Mouse (Mus musculus) frontal cortex, postnatal 14 days (tissue): ENCODE results near the gene Gm20503.

Experiments
- DNase-seq, 2 experiments: peaks; one replicate each; pipeline ENCODE4 v3.0.0; 2022; ENCODE audit warnings: low spot score in 2 of 2

Gene Gm20503

DNA sequence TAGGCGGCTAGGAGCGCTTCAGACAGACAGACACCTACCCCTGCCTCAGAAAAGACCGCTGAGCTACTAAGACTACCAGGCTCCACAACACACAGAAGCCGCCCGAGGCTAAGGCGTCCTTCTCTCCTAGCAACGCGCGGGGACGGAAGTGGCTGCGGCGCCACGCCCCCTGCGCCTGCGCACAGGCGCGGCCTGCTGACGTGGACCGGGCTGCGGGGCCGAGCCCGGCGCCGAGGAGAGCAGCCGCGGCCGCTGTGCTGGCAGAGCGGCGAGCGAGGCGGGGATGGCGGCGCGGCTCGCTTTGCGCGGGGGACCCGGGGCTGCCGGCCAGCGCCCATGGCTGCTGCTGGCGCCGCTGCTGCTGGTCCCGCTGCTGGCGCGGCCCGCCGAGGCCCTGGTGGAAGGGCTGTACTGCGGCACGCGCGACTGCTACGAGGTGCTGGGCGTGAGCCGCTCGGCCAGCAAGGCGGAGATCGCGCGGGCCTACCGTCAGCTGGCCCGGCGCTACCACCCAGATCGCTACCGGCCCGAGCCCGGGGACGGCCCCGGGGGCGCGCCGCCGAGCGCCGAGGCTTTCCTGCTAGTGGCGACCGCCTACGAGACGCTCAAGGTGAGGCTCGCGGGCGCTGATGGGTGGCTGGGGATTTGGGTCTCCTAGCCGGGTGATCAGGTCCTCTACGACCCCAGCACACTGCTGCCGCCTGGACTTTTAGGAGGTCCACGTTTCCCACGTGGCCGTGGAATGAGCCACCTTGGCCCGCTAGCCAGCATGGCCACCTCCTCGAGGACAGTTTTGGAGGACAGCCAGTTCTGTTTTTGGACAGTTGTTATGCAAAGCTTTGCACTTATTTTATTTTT, at the start of gene Gm20503:
Gene Gm20503 (plus strand): TSS at position 263 of the 858 bp plus-strand sequence.
- DNase-seq = peak; percentile 73 to 81

GRCm38 (mm10) chr4:58961719-58962118, 41.3 kb upstream of the Gm20503 start:
- no peak for DNase-seq

GRCm38 (mm10) chr4:58963271-58963670, 39.7 kb upstream of the Gm20503 start:
- no peak for DNase-seq

- DNase-seq = no peak
Observed at GRCm38 (mm10) chr4:58965136-58965535, 37.9 kb upstream of the Gm20503 start.

GRCm38 (mm10) chr4:58970678-58971077, 32.3 kb upstream of the Gm20503 start:
- no peak for DNase-seq

- no peak for DNase-seq
Observed at GRCm38 (mm10) chr4:58975711-58976110, 27.3 kb upstream of the Gm20503 start.

DNA sequence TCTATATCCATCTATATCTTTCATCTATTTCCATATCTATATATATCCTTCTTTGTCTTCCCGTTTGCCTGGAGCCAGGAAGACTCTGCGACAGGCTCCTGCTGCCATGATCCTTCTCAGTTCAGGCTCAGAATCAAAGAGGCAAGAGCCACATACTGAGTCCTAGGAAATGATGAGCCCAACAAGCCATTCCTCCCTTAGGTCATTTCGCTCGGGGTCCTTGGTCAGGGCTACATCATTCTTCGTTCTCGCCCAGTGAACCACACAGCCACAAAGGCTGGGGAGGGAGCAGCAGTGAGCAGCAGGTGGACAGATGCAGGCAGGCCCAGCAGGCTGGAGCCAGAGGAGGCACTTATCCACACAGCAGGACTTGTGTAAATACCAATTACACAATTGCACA, 21.6 kb upstream of the Gm20503 start:
- no peak for DNase-seq

GRCm38 (mm10) chr4:58982806-58983205, 20.2 kb upstream of the Gm20503 start:
- DNase-seq = no peak

DNA sequence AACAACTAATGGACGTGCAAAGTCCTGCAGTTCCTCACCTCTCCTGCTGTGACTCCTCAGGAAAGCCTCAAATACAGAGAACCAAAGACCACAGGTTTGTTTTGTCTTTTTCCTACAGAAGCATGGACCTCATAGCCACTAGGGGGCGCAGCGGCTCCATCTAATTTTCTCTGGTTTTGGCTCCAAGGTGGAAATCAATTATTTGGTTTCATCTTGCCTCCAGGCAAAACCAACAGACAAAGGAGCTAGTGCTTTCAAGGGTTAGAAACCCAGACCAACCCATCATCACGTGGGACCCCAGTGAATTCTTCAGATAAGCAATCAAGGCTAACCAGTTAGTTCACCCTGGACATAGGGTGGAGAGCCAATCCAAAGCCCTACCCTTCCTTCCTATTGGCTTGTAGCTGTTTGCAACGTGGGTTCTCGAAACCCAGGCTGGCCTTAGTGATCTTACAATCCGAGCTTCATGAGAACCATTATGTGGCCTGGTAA, 17.8 kb upstream of the Gm20503 start:
- DNase-seq = peak; percentile 37 to 70

GRCm38 (mm10) chr4:58986540-58987190, 16.3 kb upstream of the Gm20503 start, which contains the start of gene Ptgr1:
Ptgr1 (minus strand) TSS chr4:58987119.
- peak; percentile 49 to 68 for DNase-seq

DNA sequence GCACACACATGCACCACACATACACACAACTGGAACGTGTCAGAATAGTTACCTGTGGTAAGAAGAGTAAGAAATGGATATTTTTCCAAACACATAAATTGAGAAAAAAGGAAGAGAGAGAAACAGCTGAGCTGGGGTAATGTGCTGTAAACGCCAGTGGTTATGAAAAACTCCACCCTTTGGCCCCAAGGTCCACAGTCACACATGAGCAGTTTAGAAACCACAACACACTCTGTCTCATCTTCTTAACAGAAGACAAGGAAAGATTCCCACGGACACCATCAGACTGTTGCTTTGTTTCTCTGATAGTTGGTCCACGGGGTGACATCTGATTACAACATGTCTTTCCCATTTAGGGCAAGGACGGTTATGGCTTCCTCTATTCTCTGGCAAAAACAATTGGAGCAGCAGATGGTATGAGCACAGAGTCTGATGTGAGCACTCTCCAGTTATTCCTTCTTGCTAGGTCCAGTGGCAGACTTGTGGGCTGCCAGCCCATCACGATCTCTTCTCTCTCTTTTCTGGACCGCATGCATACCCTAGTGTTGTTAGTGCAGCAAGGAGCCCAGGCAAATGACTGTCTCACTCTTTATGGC, 13.6 kb upstream of the Gm20503 start:
- DNase-seq = no peak

DNA sequence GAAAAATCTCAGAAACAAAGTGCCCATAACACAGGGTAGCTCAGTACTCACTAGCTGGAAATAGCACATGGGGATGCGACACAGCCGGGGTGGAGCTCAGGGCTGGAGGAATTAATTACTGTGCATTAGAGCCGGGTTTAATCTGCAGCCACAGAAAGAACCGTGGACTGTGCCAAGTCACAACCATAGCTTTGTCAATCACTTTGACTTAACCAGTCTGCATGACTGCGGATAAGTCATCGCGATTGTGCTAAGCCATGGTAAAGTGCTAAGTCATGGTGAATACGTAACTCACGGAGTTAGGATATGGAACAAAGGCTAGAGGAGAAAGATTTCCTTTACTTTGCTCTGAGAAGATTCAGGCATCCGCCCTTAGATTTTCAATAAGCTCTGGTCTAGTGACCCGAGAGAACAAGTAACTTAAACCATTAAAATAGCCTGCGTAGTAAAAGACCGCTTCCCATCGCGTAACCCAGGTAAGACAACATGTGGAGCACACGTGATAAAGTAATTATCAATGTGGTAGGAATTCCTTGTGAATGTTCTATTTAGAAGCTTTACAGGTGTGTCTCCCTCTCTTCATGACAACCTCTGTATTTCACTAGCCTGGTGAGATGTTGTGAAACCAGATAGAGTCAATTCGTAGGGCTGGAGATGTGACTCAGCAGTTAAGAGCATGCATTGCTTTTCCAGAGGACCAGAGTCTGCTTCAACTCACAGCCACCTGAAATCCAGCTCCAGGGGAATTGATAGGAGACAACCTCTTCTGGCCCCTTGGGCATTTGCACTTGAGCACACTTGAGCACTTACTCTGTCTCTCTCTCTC, 12.2 kb upstream of the Gm20503 start:
- DNase-seq = no peak

GRCm38 (mm10) chr4:58992195-58992594, 10.8 kb upstream of the Gm20503 start:
- DNase-seq = no peak

DNA sequence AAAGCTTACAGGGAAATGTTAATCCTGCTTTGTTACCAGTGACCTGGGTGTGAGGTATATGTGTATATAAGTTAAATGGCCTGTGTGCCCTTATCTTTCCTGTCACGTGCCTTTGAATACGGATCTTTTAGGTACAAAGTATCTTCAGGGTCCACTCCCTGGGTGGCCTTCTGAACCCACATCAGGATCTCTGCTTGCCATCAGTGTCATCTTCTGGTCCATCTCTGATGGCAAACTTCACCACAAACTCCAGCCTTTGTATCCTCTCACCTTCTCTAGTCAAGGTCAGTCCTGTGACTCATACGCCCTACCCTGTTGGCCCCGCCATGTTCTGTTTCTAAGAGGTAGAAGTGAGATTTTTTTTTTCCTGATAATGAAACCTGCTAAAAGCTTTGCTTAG, 8.2 kb upstream of the Gm20503 start, which contains the start of gene Dnajc25:
Gene Dnajc25 (plus strand): TSS at position 301 of the 400 bp plus-strand sequence.
- no peak for DNase-seq

DNA sequence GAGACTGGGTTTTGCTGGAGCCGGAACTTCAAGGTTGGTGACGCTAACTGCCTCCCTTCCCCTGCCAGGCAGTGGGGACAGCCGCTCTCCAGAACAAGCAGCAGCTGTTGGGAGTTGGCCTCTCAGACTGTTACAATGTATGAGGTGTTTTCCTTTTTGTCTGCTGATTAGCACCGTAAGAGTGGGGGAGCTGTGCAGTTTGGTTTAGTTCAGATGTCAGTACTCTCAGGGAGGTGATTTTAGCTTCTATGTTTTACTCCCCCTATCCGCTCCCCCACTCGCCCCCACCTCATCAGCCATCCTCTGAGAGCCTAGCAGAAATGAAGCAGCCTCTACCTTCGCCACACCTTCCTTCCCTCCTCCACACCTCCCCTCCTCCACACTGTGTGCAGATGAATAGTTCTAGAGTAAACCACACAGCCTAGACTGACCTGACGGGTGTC, 7.7 kb upstream of the Gm20503 start:
- DNase-seq = no peak

DNA sequence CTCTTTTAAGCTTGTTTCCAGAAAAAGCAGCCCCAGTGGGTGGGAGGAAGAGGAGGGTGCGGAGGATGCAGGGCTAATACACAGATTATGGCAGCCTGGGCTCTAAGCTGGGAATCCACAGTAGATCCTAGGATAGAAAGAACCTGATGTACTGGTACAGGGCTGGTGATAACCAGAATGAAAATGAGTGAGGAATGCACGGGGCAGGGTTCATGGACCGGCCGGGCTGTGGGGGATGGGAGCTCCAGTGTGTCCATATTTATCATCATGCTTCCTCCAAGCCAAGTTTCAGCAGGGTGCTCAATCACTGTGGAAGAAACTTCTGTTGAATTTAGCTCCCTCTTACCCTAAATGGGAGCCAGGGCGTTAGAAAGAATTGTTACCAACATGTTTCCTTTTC, 5.9 kb upstream of the Gm20503 start:
- no peak for DNase-seq

GRCm38 (mm10) chr4:58998688-58999087, 4.3 kb upstream of the Gm20503 start:
- no peak for DNase-seq

DNA sequence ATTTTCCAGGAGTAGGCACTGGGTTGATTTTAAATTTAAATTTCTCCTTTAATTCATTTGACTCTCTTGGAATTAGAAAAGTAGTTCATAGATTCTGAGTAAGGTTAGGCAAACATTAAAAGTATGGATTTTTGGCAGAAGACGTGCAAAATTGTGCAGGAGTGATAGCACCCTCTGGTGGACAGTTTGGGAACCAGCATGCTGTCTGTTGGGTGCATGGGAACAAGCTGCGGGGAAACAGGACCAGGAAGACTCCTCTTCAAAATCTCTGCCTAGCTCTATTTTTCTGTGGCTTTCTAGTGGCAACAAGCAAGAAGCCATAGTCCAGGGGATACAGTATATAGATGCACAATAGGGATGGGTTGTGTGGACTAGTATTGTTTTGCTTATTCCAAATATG, 3.3 kb upstream of the Gm20503 start:
- peak; percentile 53 to 78 for DNase-seq

GRCm38 (mm10) chr4:59000614-59001013, 2.4 kb upstream of the Gm20503 start:
- no peak for DNase-seq

GRCm38 (mm10) chr4:59003806-59004200, 793 bp downstream of the Gm20503 start:
- DNase-seq = no peak

- DNase-seq = no peak
Observed at GRCm38 (mm10) chr4:59006211-59006610, 3.2 kb downstream of the Gm20503 start.
